Mouse (Mus musculus) T-helper 1 cell (primary cell): ENCODE results near the gene Hdlbp.

Experiments
- in situ Hi-C: fragments of 300-600 bp; cut with MboI, MseI; formaldehyde crosslinking; loops from one replicate; pipeline ENCODE4 v1.15.1; 2025; ENCODE audit warnings: high pct_unique_total_duplicates

Hdlbp gene

DNA sequence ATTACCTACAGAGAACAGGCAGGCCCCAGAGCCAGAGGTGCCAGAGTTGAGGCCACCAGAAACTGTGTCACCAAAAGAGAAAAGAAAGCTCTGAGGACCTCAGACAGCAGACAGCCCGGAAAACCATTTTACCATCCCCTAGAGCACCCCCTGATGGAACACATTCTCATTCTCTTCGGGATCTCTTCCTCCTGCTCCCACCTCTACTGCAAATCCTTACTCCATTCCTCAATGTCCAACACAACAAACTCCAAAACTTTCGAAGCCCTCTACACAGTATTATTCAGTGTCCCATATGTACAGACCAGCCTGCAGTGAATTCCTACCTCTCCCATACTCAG lies 32.8 kb downstream of the Hdlbp start:
- in situ Hi-C loops = no loop called here

DNA sequence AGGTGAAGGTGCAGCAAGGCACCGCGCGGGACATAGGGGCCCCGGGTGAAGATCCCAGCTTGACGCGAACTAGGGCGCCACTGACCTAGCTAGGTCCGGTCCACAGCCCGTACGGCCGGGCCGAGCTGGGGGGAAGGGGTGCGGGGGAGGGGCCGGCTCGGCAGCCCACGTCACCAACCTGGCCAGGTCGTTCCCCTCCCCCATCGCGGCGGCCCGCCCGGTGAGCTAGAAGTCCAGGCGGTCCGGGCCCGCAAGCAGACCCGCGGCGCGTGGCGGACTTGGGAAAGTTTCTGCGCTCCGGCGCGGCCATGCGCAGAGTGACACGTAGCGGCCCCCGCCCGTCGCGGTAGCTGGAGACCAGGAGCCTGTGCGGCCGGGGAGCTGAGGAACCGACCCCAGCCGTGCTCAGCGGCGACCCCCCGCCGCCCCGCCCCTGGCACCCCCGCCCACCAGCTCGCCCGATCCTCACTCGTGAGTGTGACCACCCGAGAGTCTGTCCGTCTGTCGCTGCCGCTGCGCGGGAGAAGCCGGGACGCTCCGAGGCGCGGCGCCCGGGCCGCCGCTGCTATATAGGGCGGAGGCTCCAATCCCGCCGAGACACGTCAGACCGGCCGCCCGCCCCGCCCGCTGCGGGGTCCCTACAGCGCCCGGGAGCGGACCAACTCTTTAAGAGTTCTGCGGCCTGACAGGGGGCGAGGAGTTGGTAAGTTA lies 33.3 kb downstream of the Hdlbp start:
- in situ Hi-C loops = no loop called here

DNA sequence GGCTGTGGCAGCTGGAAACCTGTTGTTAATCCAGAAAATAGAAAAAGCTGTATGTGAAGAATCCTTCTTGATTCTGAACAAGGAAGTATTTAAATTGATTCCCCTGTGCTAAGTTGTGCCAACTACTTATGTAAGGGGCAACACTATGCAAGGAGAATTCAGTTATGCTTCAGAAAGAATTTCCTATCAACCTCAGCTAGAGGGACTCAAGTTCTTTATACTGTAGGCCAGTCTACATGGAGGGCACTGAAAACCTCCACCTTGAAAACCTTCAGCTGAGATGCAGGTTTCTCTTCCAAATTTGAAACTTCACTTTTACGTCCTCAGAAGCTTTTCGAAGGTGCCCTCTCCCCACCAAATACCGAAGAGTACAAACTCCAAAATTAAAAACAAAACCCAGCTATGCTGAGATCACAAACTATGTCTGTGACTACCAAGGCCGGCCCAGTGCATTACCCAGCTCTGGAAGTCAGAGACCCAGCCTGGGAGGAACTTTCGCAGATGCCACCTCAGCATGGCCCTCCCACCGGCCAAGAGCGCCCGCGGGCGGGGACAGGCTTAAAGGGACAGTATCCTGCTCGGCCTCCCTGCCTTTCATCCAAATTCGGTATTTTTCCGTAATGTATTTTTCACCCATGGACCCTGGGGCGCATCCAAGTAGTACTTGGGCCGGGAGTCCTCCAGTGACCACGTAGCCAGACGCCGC lies 34.1 kb downstream of the Hdlbp start:
- in situ Hi-C loops = no loop called here

DNA sequence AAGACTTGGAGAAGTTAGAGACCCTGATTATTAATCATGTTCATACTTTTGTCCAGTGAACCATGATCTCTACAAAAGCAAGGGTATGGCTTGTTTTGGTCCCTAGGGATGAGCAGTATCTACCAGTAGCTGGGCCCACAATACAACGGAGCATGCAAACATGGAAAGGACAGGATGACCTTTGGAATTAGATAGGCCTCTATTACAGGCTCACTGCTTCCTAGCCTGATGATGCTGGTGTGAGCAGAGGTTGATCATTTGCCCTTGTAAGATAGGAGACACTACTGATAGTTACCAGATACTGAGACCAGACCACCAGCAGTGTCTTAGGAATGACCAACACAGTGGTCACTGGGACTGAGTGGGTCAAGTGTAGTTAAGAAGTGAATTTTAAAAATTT lies 39.3 kb downstream of the Hdlbp start:
- in situ Hi-C loops = no loop called here

DNA sequence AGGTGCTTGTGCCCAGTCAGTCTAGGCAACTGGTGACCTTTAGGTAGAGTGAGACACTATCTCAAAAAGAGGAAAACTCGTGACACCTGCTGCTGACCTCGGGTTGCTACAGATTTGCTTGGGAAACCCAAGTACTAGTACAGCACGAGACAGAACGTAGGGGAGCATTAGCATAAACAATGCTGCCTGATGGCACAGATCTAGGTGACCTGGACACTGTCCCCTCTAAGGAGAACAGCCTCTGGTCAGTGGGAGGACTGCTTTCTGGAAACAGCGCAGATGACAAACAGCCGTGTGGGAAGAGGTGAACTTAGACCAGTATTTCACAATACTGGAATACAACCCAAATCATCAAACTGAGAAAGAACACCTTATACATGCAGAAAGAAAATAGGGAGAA lies 46.5 kb downstream of the Hdlbp start:
- in situ Hi-C loops = no loop called here

DNA sequence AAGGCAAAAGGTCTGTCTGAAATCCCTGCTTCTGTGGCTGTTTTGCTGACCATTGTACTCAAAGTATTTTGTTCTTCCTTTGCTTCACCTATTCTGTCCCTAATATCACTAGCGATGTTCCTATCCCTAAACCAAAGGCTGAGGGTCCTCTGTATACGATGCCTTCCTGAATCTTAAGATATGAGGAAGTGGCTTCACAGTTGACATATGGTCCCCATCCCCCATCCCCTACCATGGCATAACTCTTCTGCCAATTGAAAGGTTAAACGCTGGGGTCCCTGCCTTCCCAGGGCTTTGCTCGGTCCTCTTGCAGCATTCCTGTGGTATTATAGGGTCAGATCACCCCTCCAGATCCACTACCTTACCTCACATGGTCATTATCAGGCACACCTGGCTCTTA lies 75.2 kb downstream of the Hdlbp start:
- in situ Hi-C loops = no loop called here

DNA sequence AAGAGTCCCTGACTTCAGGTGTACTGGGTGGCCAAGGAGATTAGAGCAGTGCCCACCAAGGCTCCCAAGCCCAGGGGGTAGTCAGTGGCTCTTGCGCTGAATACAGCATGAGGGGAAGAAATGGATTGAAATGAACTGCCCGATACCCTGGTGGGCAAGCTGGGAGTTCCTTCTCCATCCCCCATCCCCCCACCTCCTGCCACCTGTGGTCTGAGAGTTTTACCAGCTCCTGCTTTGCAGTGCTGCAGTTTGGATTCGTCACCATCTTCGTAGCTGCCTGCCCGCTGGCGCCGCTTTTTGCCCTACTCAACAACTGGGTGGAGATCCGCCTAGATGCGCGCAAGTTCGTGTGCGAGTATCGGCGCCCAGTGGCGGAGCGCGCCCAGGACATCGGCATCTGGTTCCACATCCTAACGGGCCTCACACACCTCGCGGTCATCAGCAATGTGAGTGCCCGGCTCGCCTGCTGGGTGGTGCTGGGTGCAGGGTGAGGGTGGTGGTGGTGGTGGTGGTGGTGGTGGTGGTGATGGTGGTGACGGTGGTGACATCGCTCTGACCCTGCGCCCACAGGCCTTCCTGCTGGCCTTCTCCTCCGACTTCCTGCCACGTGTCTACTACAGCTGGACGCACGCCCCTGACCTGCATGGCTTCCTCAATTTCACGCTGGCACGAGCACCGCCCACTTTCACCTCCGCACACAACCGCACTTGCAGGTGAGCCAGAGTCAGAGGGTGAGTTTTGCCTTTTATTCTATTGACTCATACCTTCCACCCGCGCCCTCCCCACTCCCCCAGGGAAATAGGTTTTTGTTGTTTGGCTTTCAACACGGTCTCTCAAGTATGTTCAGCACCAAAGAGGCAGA lies 77.2 kb downstream of the Hdlbp start:
- in situ Hi-C loops = no loop called here

DNA sequence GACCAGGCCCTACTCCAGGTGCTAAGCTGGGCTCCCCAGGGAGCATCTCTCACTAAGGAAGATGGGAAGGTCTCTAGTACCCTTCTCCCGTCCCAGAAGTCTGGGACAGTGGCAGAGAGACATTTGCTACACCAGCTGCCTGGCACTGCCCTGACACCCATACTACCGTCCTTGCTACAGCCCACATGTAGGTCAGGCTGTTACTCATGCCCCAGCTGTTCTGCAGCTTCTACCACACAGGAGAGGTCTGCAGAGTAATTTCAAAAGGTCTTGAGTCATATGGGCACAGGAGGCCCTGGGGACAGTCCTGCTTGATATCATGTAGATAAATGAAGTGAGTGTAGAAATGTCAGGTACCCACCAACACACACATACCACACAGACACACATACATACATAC lies 89.7 kb downstream of the Hdlbp start:
- in situ Hi-C loops = no loop called here

DNA sequence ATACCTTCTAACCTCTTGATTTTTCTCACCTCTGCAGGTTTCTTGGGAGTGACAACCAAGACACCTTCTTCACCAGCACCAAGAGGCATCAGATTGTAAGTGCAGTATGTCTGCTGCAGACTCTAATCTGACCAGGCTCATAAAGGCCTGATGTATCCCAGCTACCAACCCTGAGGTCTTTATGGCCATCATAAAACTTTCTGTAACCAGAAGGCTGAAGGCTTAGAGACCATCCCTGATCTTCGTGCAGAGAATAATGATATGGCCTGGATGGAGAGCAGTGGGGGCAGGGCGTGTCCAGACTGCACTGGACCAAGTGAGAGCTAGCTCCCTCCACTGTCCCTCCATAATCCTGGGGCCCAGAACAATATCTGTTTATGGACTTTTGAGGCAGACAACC lies 91.4 kb downstream of the Hdlbp start:
- in situ Hi-C loops = no loop called here

DNA sequence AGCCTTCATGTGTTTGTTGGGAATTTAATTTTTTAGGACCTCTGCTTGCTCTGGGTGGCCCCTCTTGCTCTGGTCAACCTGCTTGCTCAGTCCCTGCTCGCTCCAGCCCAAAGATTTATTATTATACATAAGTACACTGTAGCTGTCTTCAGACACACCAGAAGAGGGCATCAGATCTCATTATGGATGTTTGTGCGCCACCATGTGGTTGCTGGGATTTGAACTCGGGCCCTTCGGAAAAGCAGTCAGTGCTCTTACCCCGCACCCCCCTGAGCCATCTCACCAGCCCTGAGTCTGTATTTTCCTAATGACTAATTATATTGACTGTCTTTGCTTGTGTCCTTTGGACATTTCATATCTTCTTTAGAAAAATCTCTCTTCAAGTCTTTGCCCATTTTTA lies 99.5 kb downstream of the Hdlbp start:
- in situ Hi-C loops = no loop called here

DNA sequence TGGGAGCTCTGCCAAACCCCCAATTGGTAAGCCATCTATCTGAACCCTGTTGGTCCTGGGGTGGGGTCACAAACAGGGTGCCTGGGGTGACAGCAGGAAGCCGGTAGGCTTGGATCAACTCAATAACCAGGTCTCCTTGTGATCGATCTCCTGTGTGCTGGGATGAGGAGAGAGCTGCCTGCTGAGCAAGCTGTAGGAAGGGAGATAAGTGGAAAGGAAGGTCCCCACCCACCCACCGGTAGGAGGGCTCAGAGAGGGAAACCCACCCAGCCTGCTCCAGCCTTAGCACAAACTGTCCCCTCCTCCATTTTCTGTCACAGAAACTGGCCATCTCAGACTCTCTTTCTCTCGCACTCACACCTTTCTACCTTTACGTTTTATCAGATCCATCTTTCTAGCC lies 101.3 kb downstream of the Hdlbp start:
- in situ Hi-C loops = no loop called here

DNA sequence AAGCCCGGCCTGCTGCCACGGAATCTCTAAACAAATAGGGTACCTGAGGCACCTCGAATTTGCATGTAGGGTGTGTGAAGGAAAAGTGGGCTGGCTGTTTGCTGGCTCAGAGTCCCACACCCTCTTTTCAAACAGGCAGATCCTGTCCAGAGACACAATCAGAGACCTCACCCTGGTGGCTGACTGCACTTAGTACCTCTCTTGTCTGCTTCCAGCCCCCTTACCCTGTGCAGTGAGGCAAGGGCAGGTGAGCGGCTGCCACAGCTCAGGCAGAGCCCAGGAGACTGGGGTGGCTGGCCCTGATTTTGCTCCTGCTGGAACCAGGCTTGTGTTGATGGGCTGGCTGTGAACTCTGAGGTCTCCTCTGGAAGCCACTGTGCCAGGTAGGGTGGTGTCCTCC lies 105.0 kb downstream of the Hdlbp start, which contains the start of gene Ano7:
TSS of gene Ano7 (plus strand) at position 266 of the 400 bp plus-strand sequence.
- in situ Hi-C loops = no loop called here

DNA sequence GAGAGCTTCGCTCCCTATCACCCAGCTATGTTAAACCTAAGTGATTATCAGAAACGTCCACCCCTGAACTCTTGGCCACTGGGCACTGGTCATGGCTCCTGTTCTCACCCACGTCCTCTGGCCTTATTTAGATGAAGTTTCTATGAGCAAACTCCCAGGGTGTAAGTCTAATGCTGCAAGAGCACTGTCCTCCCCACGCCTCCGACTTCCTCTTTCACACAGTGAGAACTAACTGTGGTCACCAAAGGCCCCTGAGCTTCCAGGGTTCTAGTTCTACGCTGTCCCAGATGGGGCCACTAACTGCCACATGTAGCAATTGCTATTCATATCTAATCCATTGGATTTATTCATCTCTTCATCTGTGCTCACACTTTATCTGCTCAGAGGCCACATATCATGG lies 113.0 kb downstream of the Hdlbp start:
- in situ Hi-C loops = no loop called here

DNA sequence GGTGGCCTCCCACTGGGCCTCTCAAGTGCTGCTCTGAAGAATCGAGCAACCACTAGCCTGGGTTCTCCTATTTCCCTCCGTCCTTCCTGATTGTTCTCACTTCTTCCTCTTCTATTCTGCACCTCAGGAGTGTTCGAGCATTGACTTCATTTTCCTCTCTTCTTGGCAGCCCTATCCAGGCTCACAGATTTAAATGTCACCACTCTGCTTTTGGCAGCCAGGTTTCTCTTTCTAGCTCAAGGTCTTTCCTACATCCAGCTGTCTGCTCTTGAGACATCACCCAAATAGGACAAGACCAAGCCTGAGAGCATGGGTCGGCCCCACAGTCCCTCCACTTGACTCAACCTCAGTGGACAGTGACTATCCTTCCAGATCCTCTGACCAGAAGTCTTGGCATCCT lies 116.0 kb downstream of the Hdlbp start:
- in situ Hi-C loops = no loop called here
